Mouse (Mus musculus) heart, postnatal 0 days (tissue): ENCODE measurements around the gene Zan.

Source experiments
- CTCF ChIP-seq: IDR thresholded peaks from 2 replicates; pipeline ENCODE4 v1.5.1; 2016; ENCODE audit warnings: antibody characterized with exemption, control low read depth, low read depth
- EP300 ChIP-seq: IDR thresholded peaks from 2 replicates; pipeline ENCODE4 v1.6.1; 2016; ENCODE audit warnings: antibody characterized with exemption, low read depth

- TF ChIP-seq CTCF (no peak), EP300 (no peak)
Measured at GRCm38 (mm10) chr5:137386712-137387111, 90.2 kb downstream of the Zan start.
